Mouse (Mus musculus): ENCODE measurements around the gene Sprn. TPM values are rescaled to one million over a fixed set of nuclear protein-coding genes. Genes with fewer than 3 reads are reported as not detected.

Sprn gene
- polyA plus RNA-seq, 1 experiment from 2014 or later, result not detected

GRCm38 (mm10) chr7:140121338-140121910 is 33.3 kb downstream of the Sprn start:
- ATAC-seq (replicated peaks; ENCODE audit: low FRiP score) (no peak), DNase-seq (ENCODE audit: low spot score) (no peak)
- 58% methylated on average over 12 of the region's 13 CpGs for WGBS
- H3K36me3 ChIP-seq (ENCODE audit: control insufficient read depth, insufficient read depth, low read length), result no peaks in the 10 kb centered on the region
- H3K27me3 ChIP-seq (replicated peaks; ENCODE audit: control insufficient read depth, insufficient read depth, low read length), result no peaks in the 10 kb centered on the region
- H3K4me2 ChIP-seq, result no peak overlapping the region
- H3K9me3 ChIP-seq (ENCODE audit: control insufficient read depth, low read length), result no peaks in the 10 kb centered on the region
- H3K4me1 ChIP-seq (replicated peaks; ENCODE audit: control insufficient read depth, insufficient read depth, low read length), result no peaks in the 10 kb centered on the region; the same call in 1 of the 2 replicates
- H3K27ac ChIP-seq (ENCODE audit: low read depth, low read length), result no peak overlapping the region
- H3K4me3 ChIP-seq (ENCODE audit: low read depth, low read length), result no peak overlapping the region
- H3K9ac ChIP-seq (ENCODE audit: low read depth, low read length), result no peak overlapping the region

GRCm38 (mm10) chr7:140120484-140120883 is 34.2 kb downstream of the Sprn start:
- H3K9ac ChIP-seq (ENCODE audit: low read depth, low read length), result no peak overlapping the region

GRCm38 (mm10) chr7:140116329-140117054 is 38.2 kb downstream of the Sprn start, which contains the start of gene Echs1:
Gene Echs1, minus strand, starts transcription at chr7:140116476.
- H3K4me3 ChIP-seq (ENCODE audit: low read depth, low read length), result peak within 1 kb of the TSS; percentile 71

More at GRCm38 (mm10) chr7:140120484-140120883, 34.2 kb downstream of the Sprn start:
- Histone ChIP-seq H3K36me3 (ENCODE audit: control insufficient read depth, insufficient read depth, low read length) (no peaks in the 10 kb centered on the region), H3K4me3 (ENCODE audit: low read depth, low read length) (no peak overlapping the region), H3K27me3 (replicated peaks; ENCODE audit: control insufficient read depth, insufficient read depth, low read length) (no peaks in the 10 kb centered on the region), H3K27ac (ENCODE audit: low read depth, low read length) (no peak overlapping the region), H3K4me1 (replicated peaks; ENCODE audit: control insufficient read depth, insufficient read depth, low read length) (no peaks in the 10 kb centered on the region), H3K9me3 (ENCODE audit: control insufficient read depth, low read length) (no peaks in the 10 kb centered on the region), H3K4me2 (no peak overlapping the region)
- no peak for ATAC-seq (replicated peaks; ENCODE audit: low FRiP score)
- no peak for DNase-seq (ENCODE audit: low spot score)
- WGBS, result 87% methylated on average over 2 of the region's 2 CpGs

GRCm38 (mm10) chr7:140115583-140116328 is 38.9 kb downstream of the Sprn start, which contains the start of gene Paox:
Gene Paox, plus strand, starts transcription at chr7:140115799.
- Histone ChIP-seq H3K9me3 (ENCODE audit: control insufficient read depth, low read length) (no peaks in the 10 kb centered on the region), H3K27me3 (replicated peaks; ENCODE audit: control insufficient read depth, insufficient read depth, low read length) (no peaks in the 10 kb centered on the region), H3K27ac (ENCODE audit: low read depth, low read length) (peak within 1 kb of the TSS; percentile 63; the same call in 1 of the 2 replicates), H3K9ac (ENCODE audit: low read depth, low read length) (peak within 1 kb of the TSS; percentile 72), H3K4me3 (ENCODE audit: low read depth, low read length) (peak within 1 kb of the TSS; percentile 71), H3K4me1 (replicated peaks; ENCODE audit: control insufficient read depth, insufficient read depth, low read length) (no peaks in the 10 kb centered on the region), H3K4me2 (peak within 1 kb of the TSS; percentile 89), H3K36me3 (ENCODE audit: control insufficient read depth, insufficient read depth, low read length) (peaks cover 10% of the 10 kb centered on the region; the same call in 1 of the 2 replicates)
- ATAC-seq (replicated peaks; ENCODE audit: low FRiP score) (peak; percentile 76), DNase-seq (ENCODE audit: low spot score) (peak; percentile 58)
- 2% methylated on average over 23 of the region's 23 CpGs for WGBS

More at GRCm38 (mm10) chr7:140116329-140117054, 38.2 kb downstream of the Sprn start, which contains the start of gene Echs1:
- peak; percentile 97 for ATAC-seq (replicated peaks; ENCODE audit: low FRiP score)
- Histone ChIP-seq H3K27me3 (replicated peaks; ENCODE audit: control insufficient read depth, insufficient read depth, low read length) (no peaks in the 10 kb centered on the region), H3K4me2 (peak within 1 kb of the TSS; percentile 89), H3K27ac (ENCODE audit: low read depth, low read length) (peak within 1 kb of the TSS; percentile 63; the same call in 1 of the 2 replicates), H3K4me1 (replicated peaks; ENCODE audit: control insufficient read depth, insufficient read depth, low read length) (no peaks in the 10 kb centered on the region), H3K9me3 (ENCODE audit: control insufficient read depth, low read length) (no peaks in the 10 kb centered on the region), H3K36me3 (ENCODE audit: control insufficient read depth, insufficient read depth, low read length) (peaks cover 6% of the 10 kb centered on the region; the same call in 1 of the 2 replicates), H3K9ac (ENCODE audit: low read depth, low read length) (peak within 1 kb of the TSS; percentile 72)
- 5% methylated on average over 28 of the region's 28 CpGs for WGBS
- peak; percentile 84 for DNase-seq (ENCODE audit: low spot score)

- WGBS, result 64% methylated on average over 3 of the region's 3 CpGs
- Histone ChIP-seq H3K9me3 (ENCODE audit: control insufficient read depth, low read length) (no peaks in the 10 kb centered on the region), H3K4me3 (ENCODE audit: low read depth, low read length) (no peak overlapping the region), H3K27me3 (replicated peaks; ENCODE audit: control insufficient read depth, insufficient read depth, low read length) (no peaks in the 10 kb centered on the region), H3K4me1 (replicated peaks; ENCODE audit: control insufficient read depth, insufficient read depth, low read length) (no peaks in the 10 kb centered on the region), H3K4me2 (no peak overlapping the region), H3K36me3 (ENCODE audit: control insufficient read depth, insufficient read depth, low read length) (peaks cover 29% of the 10 kb centered on the region), H3K27ac (ENCODE audit: low read depth, low read length) (no peak overlapping the region), H3K9ac (ENCODE audit: low read depth, low read length) (no peak overlapping the region)
- DNase-seq (ENCODE audit: low spot score) (no peak), ATAC-seq (replicated peaks; ENCODE audit: low FRiP score) (no peak)
Observed at GRCm38 (mm10) chr7:140111943-140112342, 42.7 kb downstream of the Sprn start.

- Histone ChIP-seq H3K4me2 (no peak overlapping the region), H3K4me1 (replicated peaks; ENCODE audit: control insufficient read depth, insufficient read depth, low read length) (peaks cover 4% of the 10 kb centered on the region), H3K27me3 (replicated peaks; ENCODE audit: control insufficient read depth, insufficient read depth, low read length) (no peaks in the 10 kb centered on the region), H3K9ac (ENCODE audit: low read depth, low read length) (no peak overlapping the region), H3K27ac (ENCODE audit: low read depth, low read length) (no peak overlapping the region), H3K4me3 (ENCODE audit: low read depth, low read length) (no peak overlapping the region), H3K9me3 (ENCODE audit: control insufficient read depth, low read length) (no peaks in the 10 kb centered on the region), H3K36me3 (ENCODE audit: control insufficient read depth, insufficient read depth, low read length) (peaks cover 15% of the 10 kb centered on the region)
- 76% methylated on average over 4 of the region's 4 CpGs for WGBS
- DNase-seq (ENCODE audit: low spot score) (no peak), ATAC-seq (replicated peaks; ENCODE audit: low FRiP score) (no peak)
Observed at GRCm38 (mm10) chr7:140104009-140104408, 50.7 kb downstream of the Sprn start.

- Histone ChIP-seq H3K9me3 (ENCODE audit: control insufficient read depth, low read length) (no peaks in the 10 kb centered on the region), H3K9ac (ENCODE audit: low read depth, low read length) (peak within 1 kb of the TSS; percentile 55), H3K4me1 (replicated peaks; ENCODE audit: control insufficient read depth, insufficient read depth, low read length) (peaks cover 4% of the 10 kb centered on the region), H3K4me2 (peak within 1 kb of the TSS; percentile 88), H3K4me3 (ENCODE audit: low read depth, low read length) (peak within 1 kb of the TSS; percentile 49), H3K27me3 (replicated peaks; ENCODE audit: control insufficient read depth, insufficient read depth, low read length) (no peaks in the 10 kb centered on the region), H3K27ac (ENCODE audit: low read depth, low read length) (no peak within 1 kb of the TSS), H3K36me3 (ENCODE audit: control insufficient read depth, insufficient read depth, low read length) (peaks cover 7% of the 10 kb centered on the region; the same call in 1 of the 2 replicates)
- ATAC-seq (replicated peaks; ENCODE audit: low FRiP score), result peak; percentile 88
- 1% methylated on average over 30 of the region's 30 CpGs for WGBS
- peak; percentile 82 for DNase-seq (ENCODE audit: low spot score)
Observed at GRCm38 (mm10) chr7:140101993-140102860, 52.5 kb downstream of the Sprn start, which contains the start of gene Fuom. Gene Fuom, minus strand, starts transcription at chr7:140102441.
